Mouse (Mus musculus) hindbrain, embryonic 16.5 days (tissue): ENCODE data around the gene Iqschfp. TPM values are rescaled to one million over a fixed set of nuclear protein-coding genes. Genes with fewer than 3 reads are reported as not detected.

ENCODE experiments used
- ATAC-seq: fragments of 200-750 bp; cut with Nextera tagmentation; 2 replicates; pipeline ENCODE4 v1.8.0; 2017; ENCODE audit warnings: moderate TSS enrichment, moderate library complexity
- H3K27ac ChIP-seq: fragments of 300-500 bp; sonication (generic); 2 replicates; pipeline ENCODE4 v1.5.1; 2014; ENCODE audit warnings: low read depth, mild to moderate bottlenecking, control low read depth, low read length, moderate library complexity
- H3K27me3 ChIP-seq: fragments of 300-500 bp; sonication (generic); replicated peaks from 2 replicates; pipeline ENCODE4 v1.6.1; 2014; ENCODE audit warnings: low read length; ENCODE audit not compliant: control insufficient read depth, insufficient read depth
- H3K36me3 ChIP-seq: fragments of 300-500 bp; sonication (generic); 2 replicates; pipeline ENCODE4 v1.6.1; 2014; ENCODE audit warnings: mild to moderate bottlenecking, low read length, moderate library complexity, mixed read lengths; ENCODE audit not compliant: control insufficient read depth, insufficient read depth
- H3K4me1 ChIP-seq: fragments of 300-500 bp; sonication (generic); 2 replicates; pipeline ENCODE4 v1.6.1; 2014; ENCODE audit warnings: low read depth, low read length; ENCODE audit not compliant: control insufficient read depth, insufficient read depth
- H3K4me2 ChIP-seq: fragments of 300-500 bp; sonication (generic); 2 replicates; pipeline ENCODE4 v1.6.1; 2014; ENCODE audit warnings: mild to moderate bottlenecking, low read length, control low read depth, moderate library complexity
- H3K4me3 ChIP-seq: fragments of 300-500 bp; sonication (generic); 2 replicates; pipeline ENCODE4 v1.5.1; 2014; ENCODE audit warnings: mild to moderate bottlenecking, low read length, control low read depth, moderate library complexity
- H3K9ac ChIP-seq: fragments of 300-500 bp; sonication (generic); 2 replicates; pipeline ENCODE4 v1.6.1; 2014; ENCODE audit warnings: low read depth, mild to moderate bottlenecking, control low read depth, low read length, moderate library complexity
- H3K9me3 ChIP-seq: fragments of 300-500 bp; sonication (generic); 2 replicates; pipeline ENCODE4 v1.6.1; 2014; ENCODE audit warnings: mild to moderate bottlenecking, low read length, moderate library complexity; ENCODE audit not compliant: control insufficient read depth
- WGBS: fragments of 180-500 bp; shearing (Covaris S2); extraction: QIAGEN DNeasy Blood & Tissue Kit; methylation state at CpG from one replicate; pipeline ENCODE4 v1.1.7; 2014; 5-methylcytosine and 5-hydroxymethylcytosine counted together
- polyA plus RNA-seq: library from polyadenylated mRNA; unstranded; fragments of >200 nt; fragmentation: Nextera tagmentation; extraction: Ambion mirVana; gene quantifications from 2 replicates; pipeline ENCODE4 v1.2.1, GENCODE M21; 2015

Gene Iqschfp
- polyA plus RNA-seq, 1 experiment from 2014 or later = 4.8 TPM

- Histone ChIP-seq H3K4me2 (no peak overlapping the region), H3K4me1 (peaks cover 3% of the 10 kb centered on the region; the same call in 1 of the 2 replicates), H3K36me3 (no peaks in the 10 kb centered on the region), H3K27ac (no peak overlapping the region), H3K9me3 (no peaks in the 10 kb centered on the region), H3K27me3 (no peaks in the 10 kb centered on the region), H3K9ac (no peak overlapping the region; the same call in 1 of the 2 replicates), H3K4me3 (no peak overlapping the region)
- 49% methylated on average over 4 of the region's 4 CpGs for WGBS
- no peak for ATAC-seq
Measured at GRCm38 (mm10) chr3:68526416-68526815, 634.4 kb downstream of the Iqschfp start.

- H3K9me3 ChIP-seq = no peaks in the 10 kb centered on the region
- peaks cover 3% of the 10 kb centered on the region; the same call in 1 of the 2 replicates for H3K4me1 ChIP-seq
- H3K36me3 ChIP-seq = no peaks in the 10 kb centered on the region
- no peak overlapping the region for H3K4me2 ChIP-seq
- WGBS = 41% methylated on average over 4 of the region's 4 CpGs
- no peaks in the 10 kb centered on the region for H3K27me3 ChIP-seq
- H3K9ac ChIP-seq = no peak overlapping the region
- no peak overlapping the region for H3K4me3 ChIP-seq
- ATAC-seq = peak; percentile 40; the same call in 1 of the 2 replicates
- H3K27ac ChIP-seq = no peak overlapping the region
Measured at GRCm38 (mm10) chr3:68527182-68527581, 635.1 kb downstream of the Iqschfp start.

- no peak overlapping the region for H3K4me2 ChIP-seq
- no peaks in the 10 kb centered on the region for H3K27me3 ChIP-seq
- WGBS = 85% methylated on average over 4 of the region's 4 CpGs
- peaks cover 7% of the 10 kb centered on the region; the same call in 1 of the 2 replicates for H3K9me3 ChIP-seq
- ATAC-seq = no peak
- peaks cover 6% of the 10 kb centered on the region for H3K4me1 ChIP-seq
- no peaks in the 10 kb centered on the region for H3K36me3 ChIP-seq
- no peak overlapping the region for H3K4me3 ChIP-seq
- no peak overlapping the region for H3K27ac ChIP-seq
- H3K9ac ChIP-seq = no peak overlapping the region
Measured at GRCm38 (mm10) chr3:68531908-68532307, 639.9 kb downstream of the Iqschfp start.

DNA sequence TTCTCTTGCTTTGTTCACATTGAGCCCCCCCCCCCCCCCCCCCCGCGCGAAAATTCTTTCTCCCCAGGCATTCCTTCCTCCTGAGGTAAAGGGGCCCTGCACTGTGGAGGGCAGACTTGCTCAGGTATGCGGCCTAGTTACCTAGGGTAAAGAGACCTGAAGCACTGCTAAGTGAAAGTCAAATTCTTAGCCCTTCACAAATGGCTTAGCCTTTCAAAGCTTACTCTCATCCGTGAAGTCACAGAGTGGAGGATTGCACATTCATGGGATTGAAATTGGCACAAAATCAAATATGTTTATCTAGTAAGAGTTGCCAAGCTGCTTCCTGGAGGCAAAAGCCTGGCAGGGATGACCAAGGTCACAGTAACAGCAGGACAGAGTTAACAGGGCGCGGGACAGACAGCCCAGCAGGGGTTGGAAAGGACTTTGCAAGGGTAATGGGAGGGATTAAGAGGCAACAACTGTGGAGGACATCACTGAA, 642.6 kb downstream of the Iqschfp start:
- peak; percentile 35 for ATAC-seq
- no peaks in the 10 kb centered on the region for H3K27me3 ChIP-seq
- H3K4me2 ChIP-seq = no peak overlapping the region
- H3K9me3 ChIP-seq = peaks cover 7% of the 10 kb centered on the region; the same call in 1 of the 2 replicates
- H3K27ac ChIP-seq = no peak overlapping the region
- H3K36me3 ChIP-seq = no peaks in the 10 kb centered on the region
- no peak overlapping the region for H3K4me3 ChIP-seq
- 25% methylated on average over 5 of the region's 7 CpGs for WGBS
- H3K4me1 ChIP-seq = peaks cover 6% of the 10 kb centered on the region
- H3K9ac ChIP-seq = no peak overlapping the region

DNA sequence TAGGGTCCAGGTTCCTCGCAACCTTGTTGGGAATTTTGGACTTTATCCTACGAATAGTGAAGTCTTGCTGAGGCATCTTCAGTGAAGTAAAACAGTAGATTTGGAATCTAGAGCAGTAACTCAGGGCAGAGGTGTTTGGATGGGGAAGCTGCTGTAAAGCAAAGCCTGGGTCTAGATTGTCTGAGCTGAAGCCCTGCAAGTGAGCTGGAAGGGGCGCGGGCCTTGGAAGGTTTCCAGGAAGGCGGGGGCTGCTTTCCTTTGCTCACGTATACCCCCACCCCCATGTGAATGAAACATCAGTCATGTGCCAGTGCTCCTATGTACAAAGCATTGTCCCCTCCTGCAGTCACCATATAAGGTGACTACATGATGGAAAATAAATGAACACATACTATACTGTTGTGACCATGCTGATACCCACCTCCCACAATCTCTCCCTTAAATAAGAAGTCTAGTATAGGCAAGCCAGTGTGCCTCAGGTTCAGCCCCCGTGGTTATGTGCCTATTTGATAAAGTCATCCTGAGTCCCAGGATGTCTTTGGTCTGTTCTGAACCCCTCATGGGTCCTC, 643.2 kb downstream of the Iqschfp start:
- ATAC-seq = no peak

DNA sequence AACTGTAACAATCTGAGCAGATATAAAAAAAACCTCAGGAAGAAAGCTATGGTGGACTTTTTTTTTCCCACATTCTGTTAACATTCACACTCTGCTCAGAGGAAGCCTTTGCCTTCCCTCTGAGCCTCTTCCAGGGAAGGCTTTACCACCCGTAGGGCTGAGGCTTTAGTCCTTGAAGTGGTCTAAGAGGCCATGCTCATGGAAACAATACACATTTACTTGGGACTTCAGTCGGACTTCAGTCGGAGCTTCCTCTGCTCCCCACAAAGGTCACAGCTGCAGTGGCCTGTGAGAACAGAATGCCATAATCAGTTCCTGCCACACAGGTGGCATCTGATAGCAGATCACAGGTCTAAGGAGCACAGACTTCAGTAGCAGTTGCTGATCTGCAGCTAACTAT, 644.0 kb downstream of the Iqschfp start:
- ATAC-seq = no peak
- H3K9ac ChIP-seq = no peak overlapping the region
- peaks cover 6% of the 10 kb centered on the region for H3K4me1 ChIP-seq
- WGBS = 55% methylated on average over 3 of the region's 3 CpGs
- H3K27me3 ChIP-seq = no peaks in the 10 kb centered on the region
- H3K4me3 ChIP-seq = no peak overlapping the region
- H3K9me3 ChIP-seq = peaks cover 7% of the 10 kb centered on the region; the same call in 1 of the 2 replicates
- no peak overlapping the region for H3K4me2 ChIP-seq
- H3K27ac ChIP-seq = no peak overlapping the region
- no peaks in the 10 kb centered on the region for H3K36me3 ChIP-seq

More for the DNA sequence above, 643.2 kb downstream of the Iqschfp start:
- Histone ChIP-seq H3K36me3 (no peaks in the 10 kb centered on the region), H3K9me3 (peaks cover 7% of the 10 kb centered on the region; the same call in 1 of the 2 replicates), H3K27ac (no peak overlapping the region), H3K9ac (no peak overlapping the region), H3K27me3 (no peaks in the 10 kb centered on the region), H3K4me2 (no peak overlapping the region), H3K4me3 (no peak overlapping the region), H3K4me1 (peaks cover 6% of the 10 kb centered on the region)
- 69% methylated on average over 7 of the region's 7 CpGs for WGBS

DNA sequence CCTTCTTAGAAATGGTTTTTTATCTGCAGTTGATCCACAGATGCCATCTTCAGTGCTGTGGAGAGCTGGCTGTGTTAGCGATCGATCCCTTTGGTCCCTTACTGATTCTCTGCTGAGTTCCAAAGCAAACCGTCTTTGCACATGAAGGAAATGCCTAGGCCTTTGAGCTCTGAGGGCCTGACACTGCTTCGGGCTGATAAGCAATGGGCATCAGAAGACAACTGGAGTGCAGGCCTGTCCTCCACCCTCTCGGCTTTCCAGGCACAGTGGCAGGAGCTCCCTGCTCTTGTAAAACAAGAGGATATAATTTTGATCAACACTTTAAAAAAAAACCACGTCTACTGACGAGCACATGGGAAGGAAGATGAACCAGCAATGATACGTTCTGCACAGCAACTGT, 649.7 kb downstream of the Iqschfp start:
- ATAC-seq = no peak
- no peak overlapping the region for H3K4me3 ChIP-seq
- H3K9me3 ChIP-seq = peaks cover 2% of the 10 kb centered on the region; the same call in 1 of the 2 replicates
- H3K27me3 ChIP-seq = no peaks in the 10 kb centered on the region
- no peaks in the 10 kb centered on the region for H3K36me3 ChIP-seq
- H3K4me1 ChIP-seq = peaks cover 14% of the 10 kb centered on the region
- 91% methylated on average over 8 of the region's 8 CpGs for WGBS
- no peak overlapping the region for H3K27ac ChIP-seq
- no peak overlapping the region for H3K4me2 ChIP-seq
- no peak overlapping the region for H3K9ac ChIP-seq

DNA sequence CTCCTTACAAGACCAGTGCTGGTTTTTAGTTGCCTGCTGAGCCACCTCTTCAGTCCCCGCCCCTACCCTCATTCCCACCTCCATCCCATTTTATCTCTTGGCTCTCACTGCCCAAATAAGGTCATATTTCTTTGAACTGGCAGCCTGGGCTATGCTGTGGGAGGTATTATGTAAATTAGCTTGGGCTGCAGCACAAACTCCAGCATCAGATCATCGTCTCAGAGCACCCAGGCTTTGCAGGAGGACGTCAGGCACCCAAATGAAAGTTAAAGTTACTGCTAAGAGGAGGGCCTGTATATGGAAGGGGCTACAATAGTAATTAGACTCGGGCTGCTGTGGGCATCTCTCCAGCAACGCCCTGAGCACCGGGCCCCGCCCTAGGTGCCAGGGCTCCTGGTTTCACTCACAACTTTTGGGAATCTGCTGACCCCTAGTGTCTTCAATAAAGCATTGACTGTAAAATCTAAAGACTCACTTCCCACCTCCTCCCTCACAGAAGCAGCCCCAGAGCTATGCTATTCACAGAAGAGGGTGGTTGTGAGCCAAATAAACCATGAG, 651.0 kb downstream of the Iqschfp start:
- peak overlapping the region; percentile 15 for H3K9ac ChIP-seq
- H3K9me3 ChIP-seq = no peaks in the 10 kb centered on the region
- ATAC-seq = peak; percentile 85
- H3K4me3 ChIP-seq = peak overlapping the region; percentile 35
- H3K27ac ChIP-seq = no peak overlapping the region
- H3K4me2 ChIP-seq = peak overlapping the region; percentile 54
- H3K36me3 ChIP-seq = no peaks in the 10 kb centered on the region
- 4% methylated on average over 7 of the region's 7 CpGs for WGBS
- H3K4me1 ChIP-seq = peaks cover 14% of the 10 kb centered on the region
- no peaks in the 10 kb centered on the region for H3K27me3 ChIP-seq

DNA sequence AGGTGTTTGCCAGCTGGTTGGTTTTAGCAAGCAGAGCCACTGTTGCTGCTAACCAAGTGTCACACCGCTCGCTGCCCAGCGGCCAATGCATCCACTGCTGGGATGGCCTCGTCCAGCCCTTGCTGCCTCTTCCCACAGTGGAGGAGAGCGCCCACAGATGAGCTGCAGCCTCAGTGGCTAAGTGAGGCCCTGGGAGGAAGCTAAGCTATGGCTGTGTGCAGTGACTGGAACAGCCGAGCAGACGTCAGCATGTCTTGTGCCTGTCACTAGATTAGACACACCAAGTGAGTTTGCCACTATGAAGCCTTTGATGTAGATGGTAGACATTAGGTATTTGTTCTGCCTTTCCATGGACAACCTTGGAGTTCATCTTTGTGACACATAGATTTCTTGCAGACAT, 652.8 kb downstream of the Iqschfp start:
- ATAC-seq = peak; percentile 44
- Histone ChIP-seq H3K4me1 (peaks cover 14% of the 10 kb centered on the region), H3K4me2 (no peak overlapping the region), H3K4me3 (no peak overlapping the region), H3K9ac (no peak overlapping the region), H3K27ac (no peak overlapping the region), H3K36me3 (no peaks in the 10 kb centered on the region), H3K9me3 (no peaks in the 10 kb centered on the region), H3K27me3 (no peaks in the 10 kb centered on the region)
- 45% methylated on average over 7 of the region's 7 CpGs for WGBS
